Mouse (Mus musculus) midbrain, embryonic 15.5 days (tissue): ENCODE measurements around the gene Rora. TPM values are rescaled to one million over a fixed set of nuclear protein-coding genes. Genes with fewer than 3 reads are reported as not detected.

Experiments
- ATAC-seq: fragments of 200-750 bp; cut with Nextera tagmentation; replicated peaks from 2 replicates; pipeline ENCODE4 v1.8.0; 2017; ENCODE audit warnings: moderate TSS enrichment
- H3K27ac ChIP-seq: fragments of 300-500 bp; sonication (generic); 2 replicates; pipeline ENCODE4 v1.5.1; 2015; ENCODE audit warnings: mild to moderate bottlenecking, inconsistent platforms
- H3K27me3 ChIP-seq: fragments of 300-500 bp; sonication (generic); replicated peaks from 2 replicates; pipeline ENCODE4 v1.6.1; 2015; ENCODE audit warnings: inconsistent platforms
- H3K36me3 ChIP-seq: fragments of 300-500 bp; sonication (generic); replicated peaks from 2 replicates; pipeline ENCODE4 v1.6.1; 2015; ENCODE audit warnings: inconsistent platforms
- H3K4me1 ChIP-seq: fragments of 300-500 bp; sonication (generic); 2 replicates; pipeline ENCODE4 v1.6.1; 2015; ENCODE audit warnings: inconsistent platforms
- H3K4me2 ChIP-seq: fragments of 300-500 bp; sonication (generic); 2 replicates; pipeline ENCODE4 v1.6.1; 2015; ENCODE audit warnings: inconsistent platforms, mild to moderate bottlenecking, moderate library complexity
- H3K4me3 ChIP-seq: fragments of 300-500 bp; sonication (generic); 2 replicates; pipeline ENCODE4 v1.5.1; 2015; ENCODE audit warnings: mild to moderate bottlenecking, inconsistent platforms
- H3K9ac ChIP-seq: fragments of 300-500 bp; sonication (generic); 2 replicates; pipeline ENCODE4 v1.6.1; 2015; ENCODE audit warnings: mild to moderate bottlenecking, inconsistent platforms
- H3K9me3 ChIP-seq: fragments of 300-500 bp; sonication (generic); 2 replicates; pipeline ENCODE4 v1.6.1; 2016; ENCODE audit warnings: inconsistent platforms
- WGBS: fragments of 180-500 bp; shearing (Covaris S2); methylation state at CpG from one replicate; pipeline ENCODE4 v1.1.7; 2015; ENCODE audit warnings: mixed read lengths; 5-methylcytosine and 5-hydroxymethylcytosine counted together
- polyA plus RNA-seq: library from polyadenylated mRNA; unstranded; fragments of >200 nt; fragmentation: Nextera tagmentation; extraction: Ambion mirVana; gene quantifications from 2 replicates; pipeline ENCODE4 v1.2.1, GENCODE M21; 2015

Rora gene
- polyA plus RNA-seq, 1 experiment from 2014 or later = 43.9 TPM

DNA sequence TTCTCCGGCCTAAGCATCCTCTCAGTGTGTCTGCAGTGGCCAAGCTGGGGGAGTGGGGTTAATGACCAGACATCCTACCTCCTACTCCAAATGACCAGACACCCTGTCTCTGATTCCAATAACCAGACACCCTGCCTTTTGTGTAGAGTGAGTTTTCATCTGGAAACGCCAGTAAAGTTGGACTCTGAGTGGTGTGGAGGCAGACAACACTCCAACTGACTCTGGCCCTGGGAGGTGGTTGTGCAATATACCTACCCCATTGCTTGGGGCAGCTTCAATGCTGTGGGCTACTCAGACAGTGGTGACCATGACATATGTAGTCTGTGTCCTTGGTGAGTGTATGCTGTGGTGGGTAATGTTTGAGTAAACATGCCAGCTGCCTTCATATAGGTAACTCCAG lies 645.9 kb downstream of the Rora start:
- H3K9ac ChIP-seq = no peak overlapping the region
- no peaks in the 10 kb centered on the region for H3K36me3 ChIP-seq
- H3K27me3 ChIP-seq = no peaks in the 10 kb centered on the region
- H3K4me2 ChIP-seq = no peak overlapping the region
- no peak for ATAC-seq
- H3K9me3 ChIP-seq = no peaks in the 10 kb centered on the region
- whole genome bisulfite sequencing = 82% methylated on average over 2 of the region's 2 CpGs
- H3K4me1 ChIP-seq = peaks cover 20% of the 10 kb centered on the region
- no peak overlapping the region for H3K4me3 ChIP-seq
- no peak overlapping the region for H3K27ac ChIP-seq

DNA sequence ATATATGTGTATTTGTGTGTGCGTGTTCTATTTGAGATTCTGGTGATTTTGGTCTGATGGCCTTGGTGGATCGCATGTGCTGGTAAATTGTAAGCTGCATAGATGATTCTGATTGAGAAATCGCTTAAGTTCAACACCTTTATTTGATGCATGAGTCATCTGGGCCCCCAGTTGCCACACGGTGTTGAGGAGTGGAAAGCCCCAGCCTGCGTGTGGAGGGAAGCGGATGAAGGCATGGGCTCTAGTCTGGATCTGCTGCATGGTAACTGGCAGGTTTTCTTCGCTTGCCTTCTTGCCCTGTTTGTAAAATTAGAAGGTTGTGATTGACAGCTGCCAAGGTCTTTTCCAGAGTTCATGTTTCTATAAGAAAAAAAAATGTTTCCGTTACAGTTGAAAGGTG lies 646.7 kb downstream of the Rora start:
- 93% methylated on average over 8 of the region's 8 CpGs for WGBS
- H3K36me3 ChIP-seq = no peaks in the 10 kb centered on the region
- H3K4me1 ChIP-seq = peaks cover 20% of the 10 kb centered on the region
- H3K9me3 ChIP-seq = no peaks in the 10 kb centered on the region
- no peak overlapping the region for H3K27ac ChIP-seq
- no peak overlapping the region for H3K9ac ChIP-seq
- no peaks in the 10 kb centered on the region for H3K27me3 ChIP-seq
- ATAC-seq = no peak
- H3K4me2 ChIP-seq = no peak overlapping the region
- H3K4me3 ChIP-seq = no peak overlapping the region

DNA sequence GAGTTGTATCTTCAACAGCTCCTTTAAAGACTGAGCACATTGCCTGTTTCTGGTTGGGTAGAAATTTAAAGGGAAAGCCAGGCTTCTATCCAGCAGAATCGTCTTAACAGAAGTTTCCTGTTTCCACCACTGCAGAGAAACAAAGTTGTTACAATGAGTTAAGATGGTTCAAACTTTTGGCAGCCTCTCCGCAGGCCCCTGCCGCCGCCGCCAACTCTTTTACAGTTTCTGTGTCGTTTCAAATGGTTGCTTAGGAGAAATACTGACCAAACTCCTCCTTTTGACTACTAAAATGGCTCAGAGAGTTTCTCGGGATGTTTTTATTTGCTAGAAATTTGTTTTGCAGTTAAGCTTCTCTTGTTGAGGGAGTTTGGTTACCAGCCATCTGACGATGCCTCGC lies 647.9 kb downstream of the Rora start:
- no peaks in the 10 kb centered on the region for H3K9me3 ChIP-seq
- H3K9ac ChIP-seq = no peak overlapping the region
- peaks cover 20% of the 10 kb centered on the region for H3K4me1 ChIP-seq
- no peak overlapping the region for H3K4me3 ChIP-seq
- peak overlapping the region; percentile 24; the same call in 1 of the 2 replicates for H3K4me2 ChIP-seq
- ATAC-seq = no peak
- no peak overlapping the region for H3K27ac ChIP-seq
- no peaks in the 10 kb centered on the region for H3K27me3 ChIP-seq
- H3K36me3 ChIP-seq = no peaks in the 10 kb centered on the region
- WGBS = 23% methylated on average over 9 of the region's 9 CpGs

DNA sequence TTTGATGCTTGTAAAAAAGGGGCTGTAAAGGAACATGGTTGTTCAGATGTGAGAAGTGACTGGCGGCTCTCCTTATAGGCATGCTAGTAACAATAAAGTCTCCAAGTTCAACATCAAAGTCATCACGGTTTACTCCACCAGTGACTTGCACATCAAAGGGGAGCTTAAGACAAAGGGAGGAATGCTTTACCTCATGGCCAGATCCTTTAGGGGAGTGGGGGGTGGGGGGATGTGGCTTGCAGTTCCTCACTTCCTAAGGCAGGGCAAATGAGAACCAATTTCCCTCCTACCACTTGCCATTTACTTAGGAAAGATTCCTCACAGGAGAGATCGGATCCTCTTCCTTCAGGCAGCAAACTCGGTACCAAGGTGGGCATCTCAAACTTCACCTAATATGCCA lies 648.4 kb downstream of the Rora start:
- peak overlapping the region; percentile 24; the same call in 1 of the 2 replicates for H3K4me2 ChIP-seq

DNA sequence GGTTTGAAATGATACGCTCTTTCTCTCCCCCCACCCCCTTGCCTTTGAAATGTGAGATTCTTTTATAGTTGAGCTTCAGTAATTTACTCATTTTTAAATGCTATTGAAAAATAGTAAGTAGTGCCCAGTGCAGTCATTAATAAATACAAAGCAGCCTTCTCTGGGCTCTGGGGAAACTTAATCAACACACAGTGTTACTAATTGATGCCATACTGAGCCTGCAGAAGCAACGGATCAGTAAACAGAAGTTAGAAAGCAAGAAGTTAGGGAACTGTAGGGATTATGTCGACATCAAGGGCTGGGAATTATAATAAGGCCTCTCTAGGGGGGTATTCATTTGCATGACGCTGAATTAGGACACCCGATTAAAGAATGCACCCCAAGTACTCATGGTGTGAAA lies 649.3 kb downstream of the Rora start:
- ATAC-seq = no peak
- no peaks in the 10 kb centered on the region for H3K36me3 ChIP-seq
- H3K27me3 ChIP-seq = no peaks in the 10 kb centered on the region
- H3K9ac ChIP-seq = no peak overlapping the region
- WGBS = 10% methylated on average over 5 of the region's 5 CpGs
- no peak overlapping the region for H3K4me3 ChIP-seq
- H3K4me2 ChIP-seq = no peak overlapping the region
- peaks cover 20% of the 10 kb centered on the region for H3K4me1 ChIP-seq
- H3K9me3 ChIP-seq = no peaks in the 10 kb centered on the region
- H3K27ac ChIP-seq = no peak overlapping the region

More for the DNA sequence above, 648.4 kb downstream of the Rora start:
- Histone ChIP-seq H3K9me3 (no peaks in the 10 kb centered on the region), H3K36me3 (no peaks in the 10 kb centered on the region), H3K4me3 (no peak overlapping the region), H3K4me1 (peaks cover 20% of the 10 kb centered on the region), H3K27me3 (no peaks in the 10 kb centered on the region), H3K9ac (no peak overlapping the region), H3K27ac (no peak overlapping the region)
- 12% methylated on average over 4 of the region's 4 CpGs for WGBS
- ATAC-seq = no peak

DNA sequence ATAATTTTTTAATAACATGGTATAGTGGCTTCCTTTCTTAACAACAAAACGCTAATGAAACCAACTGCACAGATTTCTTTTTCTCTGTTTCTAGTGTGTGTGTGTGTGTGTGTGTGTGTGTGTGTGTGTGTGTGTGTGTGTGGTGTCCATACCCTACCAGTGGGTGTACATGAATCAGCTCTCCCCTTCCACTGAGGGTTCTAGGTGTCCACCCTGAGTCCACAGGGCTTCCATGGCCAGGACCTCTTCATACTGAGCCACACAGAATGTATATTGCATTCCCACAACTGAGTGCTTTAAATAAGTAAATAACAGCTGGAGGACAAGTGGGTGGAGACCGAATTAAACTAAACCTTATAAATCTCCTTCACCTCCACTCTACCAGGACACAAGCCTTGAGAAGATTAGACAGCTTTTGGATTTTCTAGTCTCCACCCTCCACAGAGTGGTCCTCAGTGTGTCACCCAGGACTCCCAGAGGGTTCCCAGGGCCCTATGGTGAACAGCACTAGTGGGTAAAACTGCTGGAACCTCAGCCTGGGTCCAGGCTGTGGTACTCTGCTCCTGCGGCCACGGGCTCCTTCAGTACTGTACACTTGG lies 649.9 kb downstream of the Rora start:
- ATAC-seq = 0 out of 2 replicates have a peak, but pooled peaks have one; percentile 42
- Histone ChIP-seq H3K9ac (no peak overlapping the region), H3K36me3 (no peaks in the 10 kb centered on the region), H3K4me2 (no peak overlapping the region), H3K27me3 (no peaks in the 10 kb centered on the region), H3K27ac (no peak overlapping the region), H3K4me1 (peaks cover 20% of the 10 kb centered on the region), H3K4me3 (no peak overlapping the region), H3K9me3 (no peaks in the 10 kb centered on the region)
- 69% methylated on average over 4 of the region's 4 CpGs for WGBS

DNA sequence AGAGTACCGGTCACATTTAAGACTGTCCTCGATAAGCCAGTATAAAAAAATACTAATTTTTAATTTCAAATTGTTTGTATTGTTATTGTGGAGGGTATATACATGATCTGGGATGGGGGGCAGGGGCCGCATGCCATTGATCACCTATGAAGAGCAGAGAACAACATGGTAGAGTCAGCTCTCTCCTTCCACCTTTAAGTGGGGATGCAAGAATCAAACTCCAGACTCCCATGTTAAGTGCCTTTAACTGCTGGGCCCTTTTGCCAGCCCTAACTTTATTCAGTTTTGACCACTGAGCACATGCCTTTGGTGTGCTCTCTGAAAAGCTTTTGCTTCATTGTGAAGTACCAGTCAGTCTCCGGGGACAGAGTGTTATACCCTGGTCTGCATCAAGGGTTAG lies 650.4 kb downstream of the Rora start:
- no peak overlapping the region for H3K27ac ChIP-seq
- WGBS = 91% methylated on average over 4 of the region's 4 CpGs
- no peak overlapping the region for H3K4me3 ChIP-seq
- H3K4me2 ChIP-seq = no peak overlapping the region
- H3K9me3 ChIP-seq = no peaks in the 10 kb centered on the region
- no peak overlapping the region for H3K9ac ChIP-seq
- no peaks in the 10 kb centered on the region for H3K36me3 ChIP-seq
- 0 out of 2 replicates have a peak, but pooled peaks have one; percentile 3 for ATAC-seq
- peaks cover 20% of the 10 kb centered on the region for H3K4me1 ChIP-seq
- no peaks in the 10 kb centered on the region for H3K27me3 ChIP-seq

DNA sequence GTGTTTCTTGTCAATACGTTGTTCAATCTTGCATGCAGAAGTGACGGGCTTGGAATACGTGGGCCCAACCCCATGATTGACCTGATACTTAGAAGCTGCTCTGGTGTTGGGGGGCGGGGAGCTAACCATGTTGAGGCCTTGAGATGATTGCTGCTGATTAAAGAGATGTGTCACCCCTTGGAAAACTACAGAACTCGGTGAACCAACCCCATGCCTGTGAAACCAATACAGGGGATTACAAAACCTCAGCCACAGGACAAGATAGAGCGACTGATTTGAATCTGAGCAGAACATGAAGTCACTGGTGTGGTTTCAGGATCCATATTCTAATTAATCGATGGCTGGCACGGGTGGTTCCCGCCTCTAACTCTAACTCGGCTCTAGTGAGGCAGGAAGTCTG lies 650.9 kb downstream of the Rora start:
- no peaks in the 10 kb centered on the region for H3K27me3 ChIP-seq
- no peak for ATAC-seq
- WGBS = 75% methylated on average over 10 of the region's 10 CpGs
- H3K9me3 ChIP-seq = no peaks in the 10 kb centered on the region
- no peaks in the 10 kb centered on the region for H3K36me3 ChIP-seq
- H3K4me1 ChIP-seq = peaks cover 20% of the 10 kb centered on the region
- H3K4me2 ChIP-seq = no peak overlapping the region
- H3K27ac ChIP-seq = no peak overlapping the region
- H3K4me3 ChIP-seq = no peak overlapping the region
- H3K9ac ChIP-seq = no peak overlapping the region

DNA sequence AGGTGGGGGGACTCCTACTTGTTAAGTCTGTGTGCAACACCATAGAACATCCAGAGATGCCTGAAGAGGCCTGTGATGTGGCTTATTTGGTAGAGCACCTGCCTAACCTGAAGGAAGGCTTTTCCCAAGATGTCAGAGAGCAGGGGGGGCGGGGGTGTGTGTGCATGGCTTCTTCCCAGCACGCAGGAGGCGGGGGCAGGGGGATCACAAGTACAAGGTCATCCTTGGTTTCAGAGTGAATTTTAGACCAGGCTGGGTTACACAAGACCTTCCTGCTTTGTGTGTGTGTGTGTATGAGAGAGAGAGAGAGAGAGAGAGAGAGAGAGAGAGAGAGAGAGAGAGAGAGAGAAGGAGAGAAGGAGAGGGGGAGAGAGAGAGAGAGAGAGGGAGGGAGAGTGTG lies 651.4 kb downstream of the Rora start:
- Histone ChIP-seq H3K9me3 (no peaks in the 10 kb centered on the region), H3K27ac (no peak overlapping the region), H3K4me2 (no peak overlapping the region), H3K27me3 (no peaks in the 10 kb centered on the region), H3K4me1 (peaks cover 22% of the 10 kb centered on the region), H3K36me3 (no peaks in the 10 kb centered on the region), H3K4me3 (no peak overlapping the region), H3K9ac (no peak overlapping the region)
- WGBS = 70% methylated on average over 3 of the region's 3 CpGs
- no peak for ATAC-seq

DNA sequence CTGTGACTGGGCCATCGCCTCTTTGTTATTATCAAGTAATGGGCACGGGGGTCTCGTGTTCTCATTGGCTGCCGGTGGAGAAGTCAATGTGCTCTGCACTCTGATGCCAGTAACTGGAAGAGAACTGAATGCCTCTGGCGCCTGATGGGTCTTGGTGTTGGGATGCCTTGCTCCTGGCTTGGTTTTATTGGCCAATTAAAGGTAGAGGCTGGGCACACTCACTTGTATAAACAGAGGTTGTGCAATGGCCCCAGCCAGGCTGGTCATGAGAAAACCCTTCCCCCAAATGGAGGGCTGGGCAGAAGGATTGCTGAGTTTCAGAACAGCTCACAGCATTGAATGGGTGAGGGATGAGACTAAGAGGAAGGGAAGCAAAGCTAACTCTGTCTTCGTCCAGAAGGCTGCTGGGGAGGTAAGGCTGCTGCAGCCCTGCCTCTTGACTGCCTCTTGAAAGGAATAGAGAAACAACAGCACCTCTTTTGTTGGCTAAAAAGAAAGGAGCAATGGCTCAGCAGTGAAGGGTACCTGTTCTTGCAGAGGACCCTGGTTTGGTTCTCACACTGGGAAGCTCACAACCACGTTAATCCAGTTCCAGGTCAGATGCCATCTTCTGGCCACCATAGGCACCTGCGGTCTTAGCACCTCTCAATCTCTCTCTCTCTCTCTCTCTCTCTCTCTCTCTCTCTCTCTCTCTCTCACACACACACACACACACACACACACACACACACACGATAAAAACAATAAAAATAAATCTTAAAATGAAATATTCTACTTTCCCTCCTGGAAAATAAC lies 653.3 kb downstream of the Rora start:
- no peak overlapping the region for H3K4me3 ChIP-seq
- no peak overlapping the region for H3K27ac ChIP-seq
- H3K36me3 ChIP-seq = no peaks in the 10 kb centered on the region
- 78% methylated on average over 9 of the region's 9 CpGs for WGBS
- no peaks in the 10 kb centered on the region for H3K27me3 ChIP-seq
- H3K9me3 ChIP-seq = no peaks in the 10 kb centered on the region
- H3K4me1 ChIP-seq = peaks cover 21% of the 10 kb centered on the region
- H3K9ac ChIP-seq = no peak overlapping the region
- no peak for ATAC-seq
- H3K4me2 ChIP-seq = no peak overlapping the region

DNA sequence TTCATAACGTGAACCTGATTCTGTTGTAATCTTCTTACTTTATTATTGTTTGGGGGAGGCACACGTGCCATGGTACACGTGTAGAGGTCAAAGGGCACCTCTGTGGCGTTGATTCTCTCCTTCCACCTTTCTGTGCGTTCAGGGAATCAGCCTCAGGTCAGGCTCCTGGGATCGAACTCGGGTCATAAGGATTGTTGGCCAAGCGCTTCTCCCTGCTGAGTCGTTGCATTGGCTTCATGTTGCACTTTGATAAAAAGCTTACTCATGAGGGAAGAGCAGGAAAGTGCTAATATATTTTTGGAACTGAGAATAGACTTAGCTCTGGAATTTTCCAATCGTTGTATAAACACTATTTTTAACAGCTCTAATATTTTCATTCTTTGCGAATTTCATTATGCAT lies 654.4 kb downstream of the Rora start:
- Histone ChIP-seq H3K4me3 (no peak overlapping the region), H3K4me2 (no peak overlapping the region), H3K27ac (no peak overlapping the region), H3K9ac (no peak overlapping the region), H3K9me3 (no peaks in the 10 kb centered on the region), H3K27me3 (no peaks in the 10 kb centered on the region), H3K4me1 (peaks cover 13% of the 10 kb centered on the region), H3K36me3 (no peaks in the 10 kb centered on the region)
- WGBS = 93% methylated on average over 11 of the region's 11 CpGs
- ATAC-seq = no peak

DNA sequence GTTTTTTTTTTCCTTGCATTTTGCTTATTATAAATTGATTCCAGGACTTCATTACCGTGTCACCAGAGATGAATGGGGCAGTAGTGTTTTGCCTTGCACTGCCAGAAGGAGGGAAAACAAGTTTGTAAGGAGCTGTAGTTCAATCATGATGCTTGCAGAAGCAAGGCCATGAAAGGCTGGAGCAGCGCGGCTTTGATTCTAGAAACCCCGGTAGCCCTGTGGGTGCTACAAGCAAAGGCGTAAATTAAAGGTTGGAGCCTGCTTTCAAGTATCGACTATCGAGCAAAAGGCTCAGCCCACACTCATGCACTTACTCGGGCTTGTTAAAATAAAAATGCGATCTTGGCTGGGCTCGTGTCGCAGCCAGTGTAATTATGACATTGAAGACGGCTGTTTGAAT lies 656.9 kb downstream of the Rora start:
- ATAC-seq = no peak
- Histone ChIP-seq H3K36me3 (no peaks in the 10 kb centered on the region), H3K9me3 (no peaks in the 10 kb centered on the region), H3K27me3 (no peaks in the 10 kb centered on the region), H3K4me2 (no peak overlapping the region), H3K9ac (no peak overlapping the region), H3K4me3 (no peak overlapping the region), H3K27ac (no peak overlapping the region), H3K4me1 (peaks cover 9% of the 10 kb centered on the region; the same call in 1 of the 2 replicates)
- WGBS = 46% methylated on average over 12 of the region's 12 CpGs

DNA sequence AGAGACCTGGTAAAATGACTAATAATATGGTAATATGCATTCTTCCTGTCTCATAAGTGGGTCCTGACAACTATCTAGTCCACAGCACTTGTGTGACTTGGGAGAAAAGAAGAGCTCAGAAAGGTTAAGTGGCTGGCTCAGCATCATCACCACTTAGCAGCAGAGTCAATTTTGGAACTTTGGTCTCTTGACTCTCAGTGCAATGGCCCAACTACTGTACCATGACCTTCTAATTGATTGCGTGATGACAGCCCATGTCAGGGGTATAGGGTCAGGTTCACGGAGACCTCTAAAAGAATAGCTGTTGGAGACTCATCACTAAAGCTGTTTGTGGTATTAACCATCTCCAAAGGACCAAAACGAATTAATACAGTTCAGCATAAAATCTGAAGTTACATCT lies 659.7 kb downstream of the Rora start:
- WGBS = 83% methylated on average over 3 of the region's 3 CpGs
- Histone ChIP-seq H3K4me3 (no peak overlapping the region), H3K9ac (no peak overlapping the region), H3K27me3 (no peaks in the 10 kb centered on the region), H3K36me3 (no peaks in the 10 kb centered on the region), H3K4me2 (no peak overlapping the region), H3K4me1 (peaks cover 9% of the 10 kb centered on the region; the same call in 1 of the 2 replicates), H3K9me3 (no peaks in the 10 kb centered on the region), H3K27ac (no peak overlapping the region)
- ATAC-seq = no peak
